Mouse (Mus musculus) spleen, adult 12 weeks (tissue): ENCODE measurements around the gene Taf5l.
"Not testable (repeated sequence)": the region's sequence is repeated elsewhere in the genome, so short reads cannot be mapped to it uniquely, and the experiment has no call there.

ENCODE experiments used
- DNase-seq: peaks from one replicate; pipeline ENCODE4 v3.0.0; 2022; ENCODE audit warnings: low spot score

Gene Taf5l

GRCm38 (mm10) chr8:124014299-124014698 is 6.9 kb downstream of the Taf5l start:
- DNase-seq: not testable (repeated sequence)

GRCm38 (mm10) chr8:124011989-124012586 is 9.1 kb downstream of the Taf5l start:
- no peak for DNase-seq

- DNase-seq: no peak
These were observed 9.6 kb downstream of the Taf5l start for GRCm38 (mm10) chr8:124011580-124011979.

GRCm38 (mm10) chr8:124007829-124008228 is 13.4 kb downstream of the Taf5l start:
- DNase-seq: no peak

- no peak for DNase-seq
These were observed 18.6 kb downstream of the Taf5l start for GRCm38 (mm10) chr8:124002546-124003108.

- DNase-seq: no peak
These were observed 21.6 kb downstream of the Taf5l start for GRCm38 (mm10) chr8:123999568-123999967.

GRCm38 (mm10) chr8:123993997-123994396 is 27.2 kb downstream of the Taf5l start:
- no peak for DNase-seq

GRCm38 (mm10) chr8:123993597-123993996 is 27.6 kb downstream of the Taf5l start:
- DNase-seq: no peak

GRCm38 (mm10) chr8:123992587-123992986 is 28.6 kb downstream of the Taf5l start:
- peak; percentile 40 for DNase-seq

GRCm38 (mm10) chr8:123990277-123991049 is 30.7 kb downstream of the Taf5l start:
- DNase-seq: peak; percentile 36

GRCm38 (mm10) chr8:123989128-123989527 is 32.1 kb downstream of the Taf5l start:
- DNase-seq: peak; percentile 27

GRCm38 (mm10) chr8:123988605-123989038 is 32.6 kb downstream of the Taf5l start:
- peak; percentile 63 for DNase-seq

- peak; percentile 74 for DNase-seq
These were observed 38.3 kb downstream of the Taf5l start, which contains the start of gene Abcb10 for GRCm38 (mm10) chr8:123982826-123983400. Gene Abcb10, minus strand, starts transcription at chr8:123983122.

- peak; percentile 41 for DNase-seq
These were observed 38.9 kb downstream of the Taf5l start for GRCm38 (mm10) chr8:123982291-123982793.

GRCm38 (mm10) chr8:123981674-123982073 is 39.5 kb downstream of the Taf5l start:
- no peak for DNase-seq

- no peak for DNase-seq
These were observed 41.0 kb downstream of the Taf5l start for GRCm38 (mm10) chr8:123980239-123980638.

- DNase-seq: peak; percentile 40
These were observed 42.3 kb downstream of the Taf5l start for GRCm38 (mm10) chr8:123978926-123979325.

- no peak for DNase-seq
These were observed 42.9 kb downstream of the Taf5l start for GRCm38 (mm10) chr8:123978166-123978838.

- DNase-seq: no peak
These were observed 43.7 kb downstream of the Taf5l start for GRCm38 (mm10) chr8:123977499-123977898.

- no peak for DNase-seq
These were observed 47.7 kb downstream of the Taf5l start for GRCm38 (mm10) chr8:123973495-123973894.

GRCm38 (mm10) chr8:123966896-123967295 is 54.3 kb downstream of the Taf5l start:
- DNase-seq: no peak

GRCm38 (mm10) chr8:123961371-123961770 is 59.8 kb downstream of the Taf5l start:
- DNase-seq: no peak
